Mouse (Mus musculus) bone marrow, adult 2 months (tissue): Measurements from ENCODE around the gene Ntng2. TPM values are rescaled to one million over a fixed set of nuclear protein-coding genes. Genes with fewer than 3 reads are reported as not detected.

Source experiments
- H3K27ac ChIP-seq: fragments of 200-500 bp; 2 replicates; pipeline ENCODE4 v1.5.1; 2012; ENCODE audit warnings: low read depth, mild to moderate bottlenecking, control low read depth, inconsistent platforms, low read length; ENCODE audit not compliant: control insufficient read depth, poor library complexity, insufficient read depth
- H3K4me1 ChIP-seq: fragments of 200-500 bp; 2 replicates; pipeline ENCODE4 v1.6.1; 2011; ENCODE audit warnings: low read length; ENCODE audit not compliant: control insufficient read depth, insufficient read depth
- H3K4me3 ChIP-seq: fragments of 200-500 bp; replicated peaks from 2 replicates; pipeline ENCODE3; 2011; ENCODE audit warnings: mild to moderate bottlenecking, low read depth, low read length, control low read depth; ENCODE audit not compliant: control insufficient read depth
- CTCF ChIP-seq: fragments of 200-500 bp; IDR thresholded peaks from 2 replicates; pipeline ENCODE4 v1.5.1; 2011; ENCODE audit warnings: low read length, control low read depth; ENCODE audit not compliant: control insufficient read depth, insufficient read depth
- POLR2A ChIP-seq: fragments of 200-500 bp; IDR thresholded peaks from 2 replicates; pipeline ENCODE4 v1.6.1; 2011; ENCODE audit warnings: low read depth, mild to moderate bottlenecking, control low read depth, low read length, borderline replicate concordance; ENCODE audit not compliant: control insufficient read depth
- WGBS: fragments of 180-500 bp; shearing (Covaris S2); methylation state at CpG from one replicate; pipeline ENCODE4 v1.1.7; 2018; 5-methylcytosine and 5-hydroxymethylcytosine counted together
- polyA plus RNA-seq: library from polyadenylated mRNA; stranded (reverse); fragments of >200 nt; gene quantifications from 2 replicates; pipeline ENCODE4 v1.2.4, GENCODE M21; 2011; ENCODE audit warnings: low replicate concordance; ENCODE audit not compliant: missing spikeins, insufficient read depth, insufficient read length

Ntng2 gene
- polyA plus RNA-seq, 1 experiment, result 30.8 TPM

- Histone ChIP-seq H3K27ac (no peak overlapping the region), H3K4me3 (no peak overlapping the region), H3K4me1 (no peaks in the 10 kb centered on the region)
- WGBS, result 89% methylated on average over 2 of the region's 2 CpGs
- TF ChIP-seq POLR2A, result no peak
- TF ChIP-seq CTCF, result no peak
Observed at GRCm38 (mm10) chr2:29151941-29152340, 100.9 kb downstream of the Ntng2 start.

Other genes starting within 250 kb of the Ntng2 start
- 0.90 TPM in 1 of 2 replicates, not detected in the other for gene Cfap77, start 197.9 kb downstream of the Ntng2 start, polyA plus RNA-seq
- 7.4 and 18.1 TPM in 2 replicates for gene Ttf1, start 192.7 kb downstream of the Ntng2 start, polyA plus RNA-seq
- 7.9 and 10.8 TPM in 2 replicates for gene Setx, start 128.8 kb downstream of the Ntng2 start, polyA plus RNA-seq
- gene Med27, start 93.8 kb upstream of the Ntng2 start, polyA plus RNA-seq, result 6.7 and 7.1 TPM in 2 replicates